Mouse (Mus musculus): ENCODE data around the gene Evi5l.

Evi5l gene

GRCm38 (mm10) chr8:4205246-4206123 is 39.1 kb downstream of the Evi5l start:
- DNase-seq (ENCODE audit: low read depth, low spot score): no peak

- DNase-seq (ENCODE audit: low read depth, low spot score): no peak
Observed at GRCm38 (mm10) chr8:4206182-4207015, 40.0 kb downstream of the Evi5l start.

- no peak for DNase-seq (ENCODE audit: low read depth, low spot score)
Observed at GRCm38 (mm10) chr8:4207016-4207350, 40.6 kb downstream of the Evi5l start.

- DNase-seq (ENCODE audit: low read depth, low spot score): no peak
Observed at GRCm38 (mm10) chr8:4211097-4211496, 44.7 kb downstream of the Evi5l start.

GRCm38 (mm10) chr8:4212809-4213209 is 46.4 kb downstream of the Evi5l start:
- no peak for DNase-seq (ENCODE audit: low read depth, low spot score)

- DNase-seq (ENCODE audit: low read depth, low spot score): no peak
Observed at GRCm38 (mm10) chr8:4213210-4214005, 47.0 kb downstream of the Evi5l start.

- DNase-seq (ENCODE audit: low read depth, low spot score): no peak
Observed at GRCm38 (mm10) chr8:4214006-4214980, 47.9 kb downstream of the Evi5l start.

- no peak for DNase-seq (ENCODE audit: low read depth, low spot score)
Observed at GRCm38 (mm10) chr8:4216296-4216695, 49.9 kb downstream of the Evi5l start.

- DNase-seq (ENCODE audit: low read depth, low spot score): no peak
Observed at GRCm38 (mm10) chr8:4216791-4217621, 50.6 kb downstream of the Evi5l start, which contains the start of gene Prr36. TSS of gene Prr36 (minus strand) at chr8:4217459.

- DNase-seq (ENCODE audit: low read depth, low spot score): no peak
Observed at GRCm38 (mm10) chr8:4219617-4220016, 53.2 kb downstream of the Evi5l start.

- no peak for DNase-seq (ENCODE audit: low read depth, low spot score)
Observed at GRCm38 (mm10) chr8:4222059-4222458, 55.7 kb downstream of the Evi5l start.

GRCm38 (mm10) chr8:4226323-4226722 is 60.0 kb downstream of the Evi5l start:
- no peak for DNase-seq (ENCODE audit: low read depth, low spot score)

GRCm38 (mm10) chr8:4226739-4227347 is 60.5 kb downstream of the Evi5l start, which contains the start of gene Lrrc8e:
TSS of gene Lrrc8e (plus strand) at chr8:4226827.
- no peak for DNase-seq (ENCODE audit: low read depth, low spot score)

- no peak for DNase-seq (ENCODE audit: low read depth, low spot score)
Observed at GRCm38 (mm10) chr8:4227919-4228318, 61.6 kb downstream of the Evi5l start.

GRCm38 (mm10) chr8:4229784-4230183 is 63.4 kb downstream of the Evi5l start:
- DNase-seq (ENCODE audit: low read depth, low spot score): no peak

GRCm38 (mm10) chr8:4230612-4231351 is 64.4 kb downstream of the Evi5l start:
- DNase-seq (ENCODE audit: low read depth, low spot score): no peak

GRCm38 (mm10) chr8:4237814-4238433 is 71.6 kb downstream of the Evi5l start:
- no peak for DNase-seq (ENCODE audit: low read depth, low spot score)
